Mouse (Mus musculus) thymus, adult 2 months (tissue): ENCODE results near the gene Sptssa.

Experiments
- CTCF ChIP-seq: fragments of 200-500 bp; IDR thresholded peaks from 2 replicates; pipeline ENCODE4 v1.5.1; 2012; ENCODE audit warnings: mild to moderate bottlenecking, control low read depth, low read length, moderate library complexity, borderline replicate concordance; ENCODE audit not compliant: control insufficient read depth, poor library complexity, insufficient read depth; ENCODE audit errors: extremely low read depth
- POLR2A ChIP-seq: fragments of 200-500 bp; IDR thresholded peaks from 2 replicates; pipeline ENCODE4 v1.6.1; 2012; ENCODE audit warnings: mild to moderate bottlenecking, low read length, control low read depth, moderate library complexity; ENCODE audit not compliant: control insufficient read depth, poor library complexity, insufficient read depth; ENCODE audit errors: extremely low read depth

- TF ChIP-seq POLR2A: no peak
- TF ChIP-seq CTCF: no peak
Measured at GRCm38 (mm10) chr12:54694847-54695510, 38.6 kb upstream of the Sptssa start.
